ENCODE assay signal across 9 mouse cellular contexts in genomic region chr13:44229136-44229611, GRCm38 (mm10).
DNase-seq lines count a peak whose midpoint lies in the region; ATAC-seq and TF ChIP-seq lines count a peak whose summit lies in the region.
"Had no signal": no experiment of that assay in that cellular context is flagged by ENCODE, and none has a peak within 500 bp of the region (broad histone marks: within the 10 kb centered on the region; RNA-seq: fewer than 3 reads in every experiment).

No protein-coding gene starts in this region.

- WGBS in hindbrain, embryonic 10.5 days: 22% methylated on average over 7 of the region's 7 CpGs
- 17% methylated on average over 7 of the region's 7 CpGs for WGBS in hindbrain, embryonic 11.5 days
- WGBS in forebrain, embryonic 11.5 days: 4% methylated on average over 7 of the region's 7 CpGs
- WGBS in hindbrain, postnatal 0 days: 12% methylated on average over 7 of the region's 7 CpGs

- H3K36me3 ChIP-seq in hindbrain, embryonic 10.5 days: no peaks in the 10 kb centered on the region
- H3K36me3 ChIP-seq in hindbrain, embryonic 11.5 days (ENCODE audit: control insufficient read depth, insufficient read depth, low read length): no peaks in the 10 kb centered on the region
- H3K36me3 ChIP-seq in forebrain, embryonic 11.5 days (ENCODE audit: control insufficient read depth, insufficient read depth, low read length): no peaks in the 10 kb centered on the region
- no peaks in the 10 kb centered on the region for H3K36me3 ChIP-seq in hindbrain, postnatal 0 days (ENCODE audit: insufficient read depth, low read length)
- no peaks in the 10 kb centered on the region for H3K36me3 ChIP-seq in myocyte (ENCODE audit: control insufficient read depth, insufficient read depth)
- H3K36me3 ChIP-seq: G1E had no signal

- no peaks in the 10 kb centered on the region for H3K79me2 ChIP-seq in myocyte (ENCODE audit: control insufficient read depth, insufficient read depth)

- no peak for ATAC-seq in hindbrain, embryonic 11.5 days (ENCODE audit: low FRiP score)
- 0 out of 2 replicates have a peak, but pooled peaks have one; percentile 15 for ATAC-seq in forebrain, embryonic 11.5 days (replicated peaks; ENCODE audit: low FRiP score)
- no peak for ATAC-seq in hindbrain, postnatal 0 days

- no peak overlapping the region for H3K4me3 ChIP-seq in hindbrain, embryonic 10.5 days
- no peak overlapping the region for H3K4me3 ChIP-seq in hindbrain, embryonic 11.5 days (ENCODE audit: low read depth, low read length)
- no peak overlapping the region for H3K4me3 ChIP-seq in forebrain, embryonic 11.5 days (ENCODE audit: low read depth, low read length)
- no peak overlapping the region for H3K4me3 ChIP-seq in hindbrain, postnatal 0 days (ENCODE audit: low read length)
- H3K4me3 ChIP-seq in myocyte: no peak overlapping the region

- TF ChIP-seq CTCF in hindbrain, postnatal 0 days (IDR thresholded peaks at IDR 0.05; ENCODE audit: low read depth): no peak

- no peak overlapping the region for H3K4me2 ChIP-seq in hindbrain, embryonic 11.5 days (replicated peaks; ENCODE audit: low read depth, low read length)
- no peak overlapping the region for H3K4me2 ChIP-seq in forebrain, embryonic 11.5 days (ENCODE audit: low read depth, low read length, severe bottlenecking)
- H3K4me2 ChIP-seq in hindbrain, postnatal 0 days (ENCODE audit: low read depth, low read length): peak overlapping the region; percentile 34; the same call in 1 of the 2 replicates
- H3K4me2 ChIP-seq in myocyte (ENCODE audit: low read depth): peak overlapping the region; percentile 75

- H3K9me3 ChIP-seq in hindbrain, embryonic 10.5 days: peaks cover 11% of the 10 kb centered on the region; the same call in 1 of the 2 replicates
- H3K9me3 ChIP-seq in hindbrain, embryonic 11.5 days (ENCODE audit: control insufficient read depth, low read length): no peaks in the 10 kb centered on the region
- peaks cover 5% of the 10 kb centered on the region; the same call in 1 of the 2 replicates for H3K9me3 ChIP-seq in forebrain, embryonic 11.5 days (ENCODE audit: control insufficient read depth, low read length)
- H3K9me3 ChIP-seq in hindbrain, postnatal 0 days (ENCODE audit: low read length): no peaks in the 10 kb centered on the region; the same call in 1 of the 2 replicates
- H3K9me3 ChIP-seq: G1E had no signal

- no peak for DNase-seq in hindbrain, embryonic 10.5 days (ENCODE audit: low spot score)
- no peak for DNase-seq in hindbrain, embryonic 11.5 days (ENCODE audit: low spot score)
- peak; percentile 69 for DNase-seq in forebrain, embryonic 11.5 days (ENCODE audit: low spot score)
- DNase-seq in hindbrain, postnatal 0 days (ENCODE audit: low spot score): no peak
- DNase-seq in thymus, postnatal 14 days: no peak
- no peak for DNase-seq in cerebellum, adult 18-20 months
- no peak for DNase-seq in right cerebral cortex, adult 18-20 months

- H3ac ChIP-seq in myocyte (ENCODE audit: control insufficient read depth, insufficient read length): no peak overlapping the region

- peaks cover 55% of the 10 kb centered on the region for H3K4me1 ChIP-seq in hindbrain, embryonic 10.5 days (replicated peaks)
- H3K4me1 ChIP-seq in hindbrain, embryonic 11.5 days (replicated peaks; ENCODE audit: control insufficient read depth, insufficient read depth, low read length): peaks cover 17% of the 10 kb centered on the region; the same call in 1 of the 2 replicates
- peaks cover 33% of the 10 kb centered on the region for H3K4me1 ChIP-seq in forebrain, embryonic 11.5 days (replicated peaks; ENCODE audit: control insufficient read depth, insufficient read depth, low read length)
- peaks cover 17% of the 10 kb centered on the region for H3K4me1 ChIP-seq in hindbrain, postnatal 0 days (ENCODE audit: insufficient read depth, low read length)

- H3K27ac ChIP-seq in hindbrain, embryonic 10.5 days: peak overlapping the region; percentile 62; the same call in 1 of the 2 replicates
- H3K27ac ChIP-seq in hindbrain, embryonic 11.5 days (ENCODE audit: low read depth, low read length): no peak overlapping the region
- H3K27ac ChIP-seq in forebrain, embryonic 11.5 days (ENCODE audit: low read depth, low read length): no peak overlapping the region
- no peak overlapping the region for H3K27ac ChIP-seq in hindbrain, postnatal 0 days

- no peak overlapping the region for H3K9ac ChIP-seq in hindbrain, embryonic 11.5 days (ENCODE audit: low read depth, low read length)
- no peak overlapping the region for H3K9ac ChIP-seq in forebrain, embryonic 11.5 days (ENCODE audit: low read length)
- H3K9ac ChIP-seq in hindbrain, postnatal 0 days (replicated peaks; ENCODE audit: low read length): no peak overlapping the region

- H3K27me3 ChIP-seq in hindbrain, embryonic 10.5 days (ENCODE audit: insufficient read depth, poor library complexity, severe bottlenecking): peaks cover 41% of the 10 kb centered on the region
- no peaks in the 10 kb centered on the region; the same call in 1 of the 2 replicates for H3K27me3 ChIP-seq in hindbrain, embryonic 11.5 days (ENCODE audit: control insufficient read depth, insufficient read depth, low read length)
- H3K27me3 ChIP-seq in forebrain, embryonic 11.5 days (ENCODE audit: control insufficient read depth, insufficient read depth, low read length): peaks cover 4% of the 10 kb centered on the region; the same call in 1 of the 2 replicates
- H3K27me3 ChIP-seq in hindbrain, postnatal 0 days (ENCODE audit: insufficient read depth, low read length): no peaks in the 10 kb centered on the region
- H3K27me3 ChIP-seq in myocyte (ENCODE audit: control insufficient read depth, insufficient read depth, insufficient read length): no peaks in the 10 kb centered on the region

- TF ChIP-seq POLR2A in myocyte (IDR thresholded peaks at IDR 0.05; ENCODE audit: insufficient read length, low read depth): no peak

TF ChIP-seq in myocyte, 11 proteins besides CTCF, POLR2A, EP300 and RAD21:
- TF ChIP-seq MYOD1 (IDR thresholded peaks at IDR 0.05; ENCODE audit: control insufficient read depth in 1 of 3, insufficient read length in 2 of 3, low read depth in 2 of 3): no peak
- no peak for TF ChIP-seq TCF3 (IDR thresholded peaks at IDR 0.05; ENCODE audit: insufficient read length, low read depth)
TF ChIP-seq in myocyte: peak in this region for 0.

Comparison
In these comparisons a context has a peak if more than half of its experiments do, and no peak if none do; other contexts are left out.
1. H3K4me2 ChIP-seq: peak in hindbrain, postnatal 0 days (single experiment) and myocyte (single experiment); none in hindbrain, embryonic 11.5 days (single experiment) and forebrain, embryonic 11.5 days (single experiment).